Mouse (Mus musculus): ENCODE results near the gene Ezr. TPM values are rescaled to one million over a fixed set of nuclear protein-coding genes. Genes with fewer than 3 reads are reported as not detected.
A peak's percentile ranks its signal among the peaks of the same experiment; 100 is the strongest.

Ezr gene
- polyA plus RNA-seq, 1 experiment from 2014 or later: 55.6 TPM

DNA sequence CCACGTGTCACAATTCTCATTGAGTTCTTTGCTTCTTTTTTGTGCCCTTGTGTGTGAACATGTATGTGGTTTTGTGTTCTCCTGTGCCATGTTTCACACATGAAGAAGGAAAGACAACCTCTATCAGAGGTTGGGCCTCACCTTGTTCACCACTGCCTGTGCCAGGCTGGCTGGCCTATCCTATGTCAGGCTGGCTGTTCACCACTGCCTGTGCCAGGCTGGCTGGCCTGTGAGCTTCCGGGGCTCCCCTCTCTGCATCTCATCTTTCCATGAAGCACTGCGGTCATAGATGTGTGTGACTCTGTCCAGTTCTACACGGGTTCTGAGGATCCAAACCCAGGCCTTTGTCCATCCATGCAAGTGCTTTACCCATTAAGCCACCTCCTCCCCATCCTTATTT lies 4.7 kb upstream of the Ezr start:
- peaks cover 11% of the 10 kb centered on the region for H3K4me1 ChIP-seq (replicated peaks)
- no peak overlapping the region for H3K4me2 ChIP-seq
- no peaks in the 10 kb centered on the region for H3K36me3 ChIP-seq
- no peaks in the 10 kb centered on the region for H3K9me3 ChIP-seq (replicated peaks)
- H3K27ac ChIP-seq: no peak overlapping the region
- DNase-seq (no peak), ATAC-seq (ENCODE audit: low read depth) (no peak)
- WGBS (ENCODE audit: insufficient replicate concordance): 72% methylated on average over 4 of the region's 4 CpGs
- no peak overlapping the region for H3K9ac ChIP-seq
- H3K27me3 ChIP-seq: peaks cover 3% of the 10 kb centered on the region
- H3K4me3 ChIP-seq (replicated peaks): no peak overlapping the region

DNA sequence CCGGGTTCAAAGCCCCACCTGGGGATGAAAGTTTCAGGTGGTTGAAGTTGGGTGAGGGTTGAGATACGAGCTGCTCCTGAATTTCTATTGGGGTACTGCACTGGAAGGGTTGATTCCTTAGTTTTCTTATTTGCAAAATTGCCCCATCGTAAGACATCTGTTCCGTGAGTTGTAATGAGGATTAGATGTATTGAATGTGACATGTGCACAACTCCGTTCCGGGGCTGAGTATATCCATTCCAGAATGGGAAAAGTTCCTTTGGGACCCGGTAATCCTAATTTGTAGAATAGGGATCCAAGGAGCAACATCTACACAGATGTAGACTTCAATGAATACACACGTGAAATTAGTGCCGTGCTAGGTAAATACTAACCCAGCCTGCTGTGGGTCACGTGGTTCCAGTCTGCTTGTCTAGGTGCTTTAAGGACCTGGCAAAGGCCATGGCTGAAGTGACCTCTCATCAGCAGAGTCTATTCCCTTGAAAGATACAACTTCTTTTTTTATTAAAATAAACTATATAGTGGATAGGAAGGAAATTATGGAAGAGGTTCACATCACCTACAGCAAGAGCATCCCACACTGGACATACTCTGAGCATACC lies 1.3 kb upstream of the Ezr start:
- peaks cover 38% of the 10 kb centered on the region for H3K4me1 ChIP-seq (replicated peaks)
- H3K9ac ChIP-seq: peak overlapping the region; percentile 91
- no peaks in the 10 kb centered on the region for H3K36me3 ChIP-seq
- no peak for DNase-seq
- ATAC-seq (ENCODE audit: low read depth): no peak
- H3K27ac ChIP-seq: peak overlapping the region; percentile 92; the same call in 1 of the 2 replicates
- H3K27me3 ChIP-seq: no peaks in the 10 kb centered on the region; the same call in 1 of the 2 replicates
- peak overlapping the region; percentile 89 for H3K4me3 ChIP-seq (replicated peaks)
- WGBS (ENCODE audit: insufficient replicate concordance): 55% methylated on average over 10 of the region's 10 CpGs
- H3K4me2 ChIP-seq: peak overlapping the region; percentile 92
- H3K9me3 ChIP-seq (replicated peaks): no peaks in the 10 kb centered on the region

DNA sequence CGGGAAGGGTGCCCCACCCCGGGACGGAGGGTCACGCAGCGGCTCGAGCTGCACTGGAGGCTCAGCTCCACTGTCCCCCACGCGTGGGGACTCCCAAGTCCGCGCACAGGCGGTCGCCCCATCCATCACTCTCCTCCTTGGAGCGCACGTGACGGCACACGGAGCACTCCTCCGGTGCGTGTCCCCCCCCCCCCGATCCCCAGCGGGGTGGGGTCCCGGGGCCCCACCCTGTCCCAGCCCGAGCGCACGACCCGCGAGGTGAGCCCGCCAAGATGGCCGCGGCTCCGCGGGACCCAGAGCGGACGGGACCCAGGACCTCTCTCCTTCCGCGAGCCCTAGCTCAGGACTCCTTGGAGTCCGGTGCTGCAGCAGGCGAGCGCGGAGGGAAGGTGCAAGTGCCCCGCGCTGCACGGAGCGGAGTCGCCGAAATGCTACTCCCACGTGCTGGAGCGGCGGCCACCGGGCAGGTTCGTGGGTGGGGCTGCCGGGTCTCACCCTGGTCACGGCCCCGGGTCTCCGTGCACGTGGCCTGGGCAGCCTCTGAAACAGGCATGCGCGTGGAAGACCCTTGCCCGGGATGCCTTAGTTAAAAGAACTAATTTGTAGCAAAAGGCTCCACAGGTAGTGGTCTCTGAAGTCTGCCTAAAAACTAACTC lies 550 bp upstream of the Ezr start:
- peak; percentile 53 for ATAC-seq (ENCODE audit: low read depth)
- H3K4me1 ChIP-seq (replicated peaks): peaks cover 44% of the 10 kb centered on the region
- no peaks in the 10 kb centered on the region for H3K9me3 ChIP-seq (replicated peaks)
- H3K27ac ChIP-seq: peak overlapping the region; percentile 92
- H3K9ac ChIP-seq: peak overlapping the region; percentile 91
- H3K36me3 ChIP-seq: no peaks in the 10 kb centered on the region
- peak overlapping the region; percentile 92 for H3K4me2 ChIP-seq
- no peaks in the 10 kb centered on the region; the same call in 1 of the 2 replicates for H3K27me3 ChIP-seq
- peak overlapping the region; percentile 89 for H3K4me3 ChIP-seq (replicated peaks)
- peak; percentile 47 for DNase-seq
- WGBS (ENCODE audit: insufficient replicate concordance): under 1% methylated on average over 55 of the region's 58 CpGs

DNA sequence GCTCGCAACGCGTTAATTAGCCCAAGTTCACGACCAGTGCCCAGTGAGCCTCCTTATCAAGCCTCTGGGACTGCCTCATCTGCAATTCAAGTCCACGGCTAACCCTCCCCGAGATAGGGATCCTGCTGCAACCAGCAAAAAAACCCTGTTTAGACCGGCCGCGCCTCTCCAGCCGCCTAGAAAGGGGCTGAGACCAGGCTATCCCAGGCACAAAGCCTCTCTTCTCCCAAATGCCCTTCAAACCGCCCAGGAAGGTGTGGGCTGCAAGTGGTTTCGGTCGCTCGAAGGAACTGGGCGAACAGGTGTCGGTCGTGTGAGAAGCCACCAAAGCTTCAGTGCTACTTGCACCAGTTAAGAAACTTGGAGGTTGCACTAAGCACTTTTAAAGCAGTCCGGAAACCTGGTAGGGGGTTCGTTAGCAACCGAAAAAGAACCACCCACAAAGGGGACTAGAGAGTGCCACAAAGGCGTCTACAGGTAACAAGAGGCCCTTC lies 504 bp downstream of the Ezr start:
- H3K4me2 ChIP-seq: peak overlapping the region; percentile 92
- peaks cover 54% of the 10 kb centered on the region for H3K4me1 ChIP-seq (replicated peaks)
- H3K9me3 ChIP-seq (replicated peaks): no peaks in the 10 kb centered on the region
- H3K36me3 ChIP-seq: no peaks in the 10 kb centered on the region
- peak overlapping the region; percentile 91 for H3K9ac ChIP-seq
- DNase-seq (peak; percentile 72), ATAC-seq (ENCODE audit: low read depth) (peak; percentile 66)
- WGBS (ENCODE audit: insufficient replicate concordance): under 1% methylated on average over 21 of the region's 21 CpGs
- peak overlapping the region; percentile 82 for H3K27ac ChIP-seq
- no peaks in the 10 kb centered on the region; the same call in 1 of the 2 replicates for H3K27me3 ChIP-seq
- H3K4me3 ChIP-seq (replicated peaks): peak overlapping the region; percentile 89

DNA sequence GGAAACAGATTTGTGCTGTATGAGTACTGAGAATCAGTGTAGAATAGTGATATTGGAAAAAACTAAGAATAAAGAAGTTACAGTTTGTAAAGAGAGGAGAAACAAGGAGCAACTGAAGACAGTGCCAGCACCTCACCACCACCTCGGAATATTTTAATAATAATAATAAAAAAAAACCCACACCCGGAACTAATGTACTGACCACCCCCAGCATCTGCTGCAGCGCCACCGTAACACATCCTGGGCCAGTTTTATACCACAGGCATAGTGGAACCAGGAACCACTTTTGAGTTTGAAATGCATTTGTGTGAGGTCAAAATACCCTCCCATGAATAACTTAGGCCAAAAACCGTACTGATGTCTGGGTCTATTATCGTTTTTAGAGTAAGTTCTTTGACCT lies 1.3 kb downstream of the Ezr start:
- WGBS (ENCODE audit: insufficient replicate concordance): 49% methylated on average over 6 of the region's 6 CpGs
- Histone ChIP-seq H3K27me3 (no peaks in the 10 kb centered on the region; the same call in 1 of the 2 replicates), H3K9ac (peak overlapping the region; percentile 91), H3K4me2 (peak overlapping the region; percentile 92), H3K4me1 (replicated peaks) (peaks cover 60% of the 10 kb centered on the region), H3K4me3 (replicated peaks) (peak overlapping the region; percentile 89), H3K27ac (no peak overlapping the region), H3K9me3 (replicated peaks) (no peaks in the 10 kb centered on the region), H3K36me3 (no peaks in the 10 kb centered on the region)
- ATAC-seq (ENCODE audit: low read depth) (no peak), DNase-seq (no peak)

DNA sequence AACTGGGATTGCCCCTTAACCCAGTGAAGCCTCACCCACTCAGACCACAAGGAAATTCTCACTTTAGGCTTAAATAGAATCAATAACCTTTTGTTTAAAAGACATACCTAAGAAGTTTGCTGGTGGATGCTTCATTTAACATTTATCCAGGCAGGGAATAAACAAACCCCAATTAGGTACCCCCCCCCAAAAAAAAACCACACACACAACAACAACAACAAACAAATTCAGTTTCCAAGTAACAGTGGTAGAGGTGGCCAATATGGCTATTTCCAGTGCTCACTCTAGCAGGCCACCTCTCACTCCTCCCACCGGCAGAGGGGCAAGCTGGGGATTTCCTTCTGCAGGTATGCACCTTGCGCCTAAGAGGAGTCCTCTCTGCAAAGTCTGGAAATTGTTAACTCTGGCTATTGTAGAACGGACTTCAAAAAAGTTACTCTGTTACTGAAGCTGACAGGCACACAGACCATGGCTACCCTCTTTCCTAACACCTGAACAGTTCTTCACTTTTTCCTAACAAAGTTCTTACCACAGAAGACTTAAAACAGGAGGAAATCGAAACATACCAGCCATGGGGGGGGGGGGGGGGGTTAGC lies 2.0 kb downstream of the Ezr start:
- Histone ChIP-seq H3K4me1 (replicated peaks) (peaks cover 63% of the 10 kb centered on the region), H3K27me3 (no peaks in the 10 kb centered on the region; the same call in 1 of the 2 replicates), H3K27ac (no peak overlapping the region), H3K9ac (peak overlapping the region; percentile 91), H3K36me3 (no peaks in the 10 kb centered on the region), H3K4me3 (replicated peaks) (peak overlapping the region; percentile 89), H3K4me2 (peak overlapping the region; percentile 92), H3K9me3 (replicated peaks) (no peaks in the 10 kb centered on the region)
- ATAC-seq (ENCODE audit: low read depth) (no peak), DNase-seq (no peak)
- 62% methylated on average over 4 of the region's 4 CpGs for WGBS (ENCODE audit: insufficient replicate concordance)

DNA sequence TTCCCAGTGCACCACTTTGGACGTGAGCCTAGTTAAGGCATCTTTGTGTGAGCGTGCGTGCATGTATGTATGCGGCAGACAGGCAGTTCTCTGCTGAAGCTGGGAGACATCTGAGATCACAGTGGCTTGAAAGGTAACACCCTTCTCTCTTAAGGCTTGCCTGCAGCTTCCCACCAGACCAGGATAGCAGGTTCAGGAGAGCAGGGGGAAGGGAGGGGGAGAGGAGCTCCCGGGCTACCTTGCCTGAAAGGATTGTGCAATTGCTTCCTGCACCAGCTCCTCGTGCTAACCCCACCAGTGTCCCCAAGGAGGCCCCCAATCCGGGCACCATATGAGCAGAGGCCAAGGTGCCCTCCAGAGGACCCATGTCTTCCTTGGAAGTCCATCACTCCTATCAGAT lies 3.0 kb downstream of the Ezr start:
- Histone ChIP-seq H3K9ac (peak overlapping the region; percentile 67), H3K4me3 (replicated peaks) (peak overlapping the region; percentile 89), H3K27me3 (no peaks in the 10 kb centered on the region), H3K4me2 (peak overlapping the region; percentile 92), H3K27ac (0 out of 2 replicates have a peak overlapping the region, but pooled peaks have one; percentile 65), H3K9me3 (replicated peaks) (no peaks in the 10 kb centered on the region), H3K36me3 (peaks cover 3% of the 10 kb centered on the region; the same call in 1 of the 2 replicates), H3K4me1 (replicated peaks) (peaks cover 71% of the 10 kb centered on the region)
- ATAC-seq (ENCODE audit: low read depth) (no peak), DNase-seq (no peak)
- WGBS (ENCODE audit: insufficient replicate concordance): 27% methylated on average over 7 of the region's 7 CpGs

DNA sequence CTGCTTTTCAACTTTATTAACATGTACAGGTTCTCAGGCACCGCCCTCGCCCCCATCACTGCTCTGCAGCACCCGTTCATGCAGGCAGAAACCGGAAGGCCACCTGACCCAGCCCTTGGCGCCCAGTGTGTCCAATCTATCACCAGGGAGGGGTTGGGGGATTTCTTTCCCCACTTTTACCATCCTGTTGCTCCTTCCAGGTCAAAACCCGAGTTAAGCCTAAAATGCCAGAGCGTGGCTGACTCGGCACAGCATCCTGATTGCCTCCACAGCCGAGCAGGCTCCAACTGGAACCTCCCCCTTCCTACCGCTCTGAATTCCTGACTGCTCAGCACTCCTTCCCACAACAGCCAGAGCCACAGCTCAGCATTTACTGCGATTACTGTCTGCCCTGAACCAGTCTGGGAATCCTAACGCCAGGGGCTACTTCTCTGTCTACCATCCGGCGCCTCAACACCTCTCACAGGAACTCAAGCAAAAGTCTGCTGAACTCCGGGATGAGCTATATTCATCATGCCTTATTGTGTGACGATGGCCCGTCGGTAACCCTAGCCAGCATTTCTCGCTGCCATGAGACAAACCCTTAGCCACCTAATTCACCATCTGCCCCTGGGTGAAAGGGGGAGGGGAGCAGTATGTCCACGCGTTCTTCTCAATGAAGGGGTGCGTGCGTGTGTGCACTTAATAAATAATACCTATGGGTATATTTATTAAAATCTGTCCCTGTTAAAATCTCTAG lies 3.6 kb downstream of the Ezr start:
- Histone ChIP-seq H3K36me3 (peaks cover 9% of the 10 kb centered on the region), H3K4me1 (replicated peaks) (peaks cover 77% of the 10 kb centered on the region), H3K9me3 (replicated peaks) (no peaks in the 10 kb centered on the region), H3K9ac (peak overlapping the region; percentile 67), H3K4me2 (peak overlapping the region; percentile 92), H3K4me3 (replicated peaks) (peak overlapping the region; percentile 89), H3K27me3 (no peaks in the 10 kb centered on the region), H3K27ac (peak overlapping the region; percentile 65)
- peak; percentile 29 for DNase-seq
- WGBS (ENCODE audit: insufficient replicate concordance): 13% methylated on average over 23 of the region's 23 CpGs
- no peak for ATAC-seq (ENCODE audit: low read depth)

DNA sequence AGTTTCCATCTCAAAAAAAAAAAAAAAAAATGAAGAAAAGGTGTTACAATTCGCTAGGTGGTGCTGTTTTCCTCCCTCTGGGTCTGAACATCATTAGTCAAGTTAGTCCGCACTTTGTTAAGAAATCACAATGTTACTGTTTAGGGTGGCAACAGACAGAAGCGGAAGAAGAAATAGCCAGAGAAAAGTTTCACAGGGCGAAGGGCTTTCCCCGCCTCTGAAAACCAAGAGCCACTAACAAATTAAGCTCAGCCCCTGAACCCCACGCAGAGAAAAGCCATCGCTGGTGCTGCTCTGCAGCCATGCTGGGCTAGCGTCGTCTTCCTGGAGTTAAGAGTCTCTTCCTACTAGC lies 4.3 kb downstream of the Ezr start:
- Histone ChIP-seq H3K9ac (peak overlapping the region; percentile 67), H3K36me3 (peaks cover 13% of the 10 kb centered on the region), H3K9me3 (replicated peaks) (no peaks in the 10 kb centered on the region), H3K4me3 (replicated peaks) (peak overlapping the region; percentile 89), H3K27ac (peak overlapping the region; percentile 65), H3K4me2 (peak overlapping the region; percentile 92), H3K27me3 (no peaks in the 10 kb centered on the region), H3K4me1 (replicated peaks) (peaks cover 77% of the 10 kb centered on the region)
- ATAC-seq (ENCODE audit: low read depth) (no peak), DNase-seq (no peak)
- 1% methylated on average over 9 of the region's 9 CpGs for WGBS (ENCODE audit: insufficient replicate concordance)

DNA sequence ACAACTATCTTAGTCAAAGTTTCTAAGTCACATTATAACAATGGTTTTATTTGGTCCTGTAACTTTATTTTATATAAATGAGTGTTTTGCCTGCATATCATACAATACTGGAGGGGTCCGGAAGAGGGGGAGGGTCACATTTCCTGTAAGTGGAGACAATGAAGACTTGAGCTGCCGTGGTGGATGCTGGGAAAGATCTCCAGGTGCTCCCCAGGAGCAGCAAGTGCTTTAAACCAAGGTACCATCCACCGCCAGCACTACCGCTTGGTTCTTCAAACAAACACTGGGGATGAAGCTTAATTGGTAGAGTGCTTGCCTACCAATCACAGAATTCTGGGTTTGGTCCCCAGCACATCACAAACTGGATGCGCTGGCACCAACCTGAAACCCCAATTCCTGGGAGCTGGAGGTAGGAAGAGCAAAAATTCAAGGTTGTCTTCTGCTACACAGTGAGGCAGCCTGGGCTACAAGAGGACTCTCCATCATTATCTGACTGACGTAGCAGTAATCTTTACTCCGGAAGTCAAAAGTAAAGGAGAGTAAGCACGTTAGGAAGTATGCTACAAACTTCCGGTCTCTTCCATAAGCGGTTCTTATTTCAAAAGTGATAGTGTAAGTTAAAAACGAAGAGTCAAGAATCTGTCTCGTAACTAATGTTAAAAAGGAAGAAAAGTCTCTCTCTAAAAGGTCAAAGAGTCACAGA lies 4.8 kb downstream of the Ezr start:
- Histone ChIP-seq H3K9me3 (replicated peaks) (no peaks in the 10 kb centered on the region), H3K4me2 (peak overlapping the region; percentile 24; the same call in 1 of the 2 replicates), H3K4me1 (replicated peaks) (peaks cover 76% of the 10 kb centered on the region), H3K9ac (no peak overlapping the region; the same call in 1 of the 2 replicates), H3K4me3 (replicated peaks) (no peak overlapping the region), H3K27ac (peak overlapping the region; percentile 29; the same call in 1 of the 2 replicates), H3K36me3 (peaks cover 13% of the 10 kb centered on the region), H3K27me3 (no peaks in the 10 kb centered on the region)
- ATAC-seq (ENCODE audit: low read depth) (no peak), DNase-seq (no peak)
- 56% methylated on average over 12 of the region's 12 CpGs for WGBS (ENCODE audit: insufficient replicate concordance)

Measured in liver, embryonic 13.5 days (tissue).